Mouse (Mus musculus) small intestine, adult 2 months (tissue): Measurements from ENCODE around the gene Cpne6.

ENCODE experiments used
- CTCF ChIP-seq: fragments of 200-500 bp; IDR thresholded peaks from 2 replicates; pipeline ENCODE4 v1.5.1; 2012; ENCODE audit warnings: low read depth, mild to moderate bottlenecking, control low read depth, inconsistent platforms, low read length, moderate library complexity, mixed read lengths; ENCODE audit not compliant: insufficient replicate concordance, insufficient read length; ENCODE audit errors: extremely low read depth
- POLR2A ChIP-seq: fragments of 200-500 bp; IDR thresholded peaks from 2 replicates; pipeline ENCODE4 v1.6.1; 2012; ENCODE audit warnings: low read depth, mild to moderate bottlenecking, control low read depth, inconsistent platforms, low read length, moderate library complexity

- TF ChIP-seq CTCF (no peak), POLR2A (no peak)
Observed at GRCm38 (mm10) chr14:55484430-55485085, 25.7 kb upstream of the Cpne6 start.
